Mouse (Mus musculus) lung, embryonic 15.5 days (tissue): ENCODE results near the gene Eomes. TPM values are rescaled to one million over a fixed set of nuclear protein-coding genes. Genes with fewer than 3 reads are reported as not detected.
A peak's percentile ranks its signal among the peaks of the same experiment; 100 is the strongest.

ENCODE experiments used
- ATAC-seq: fragments of 200-750 bp; cut with Nextera tagmentation; 2 replicates; pipeline ENCODE4 v1.8.0; 2017; ENCODE audit warnings: moderate number of reproducible peaks, borderline replicate concordance; ENCODE audit not compliant: low FRiP score, low TSS enrichment; ENCODE audit errors: extremely low read depth
- H3K27ac ChIP-seq: fragments of 300-500 bp; sonication (generic); 2 replicates; pipeline ENCODE4 v1.5.1; 2015; ENCODE audit warnings: moderate library complexity, mild to moderate bottlenecking, inconsistent platforms
- H3K27me3 ChIP-seq: fragments of 300-500 bp; sonication (generic); 2 replicates; pipeline ENCODE4 v1.6.1; 2015; ENCODE audit warnings: inconsistent platforms
- H3K36me3 ChIP-seq: fragments of 300-500 bp; sonication (generic); 2 replicates; pipeline ENCODE4 v1.6.1; 2015; ENCODE audit warnings: inconsistent platforms
- H3K4me1 ChIP-seq: fragments of 300-500 bp; sonication (generic); 2 replicates; pipeline ENCODE4 v1.6.1; 2015; ENCODE audit warnings: inconsistent platforms
- H3K4me2 ChIP-seq: fragments of 300-500 bp; sonication (generic); 2 replicates; pipeline ENCODE4 v1.6.1; 2015; ENCODE audit warnings: inconsistent platforms, mild to moderate bottlenecking, moderate library complexity
- H3K4me3 ChIP-seq: fragments of 300-500 bp; sonication (generic); 2 replicates; pipeline ENCODE4 v1.5.1; 2015; ENCODE audit warnings: mild to moderate bottlenecking, inconsistent platforms
- H3K9ac ChIP-seq: fragments of 300-500 bp; sonication (generic); 2 replicates; pipeline ENCODE4 v1.6.1; 2015; ENCODE audit warnings: inconsistent platforms
- H3K9me3 ChIP-seq: fragments of 300-500 bp; sonication (generic); 2 replicates; pipeline ENCODE4 v1.6.1; 2016; ENCODE audit warnings: inconsistent platforms
- WGBS: fragments of 180-500 bp; shearing (Covaris S2); methylation state at CpG from one replicate; pipeline ENCODE4 v1.1.7; 2015; 5-methylcytosine and 5-hydroxymethylcytosine counted together
- polyA plus RNA-seq: library from polyadenylated mRNA; unstranded; fragments of >200 nt; fragmentation: Nextera tagmentation; extraction: Ambion mirVana; gene quantifications from 2 replicates; pipeline ENCODE4 v1.2.1, GENCODE M21; 2015

Gene Eomes
- polyA plus RNA-seq, 1 experiment from 2014 or later, result not detected

DNA sequence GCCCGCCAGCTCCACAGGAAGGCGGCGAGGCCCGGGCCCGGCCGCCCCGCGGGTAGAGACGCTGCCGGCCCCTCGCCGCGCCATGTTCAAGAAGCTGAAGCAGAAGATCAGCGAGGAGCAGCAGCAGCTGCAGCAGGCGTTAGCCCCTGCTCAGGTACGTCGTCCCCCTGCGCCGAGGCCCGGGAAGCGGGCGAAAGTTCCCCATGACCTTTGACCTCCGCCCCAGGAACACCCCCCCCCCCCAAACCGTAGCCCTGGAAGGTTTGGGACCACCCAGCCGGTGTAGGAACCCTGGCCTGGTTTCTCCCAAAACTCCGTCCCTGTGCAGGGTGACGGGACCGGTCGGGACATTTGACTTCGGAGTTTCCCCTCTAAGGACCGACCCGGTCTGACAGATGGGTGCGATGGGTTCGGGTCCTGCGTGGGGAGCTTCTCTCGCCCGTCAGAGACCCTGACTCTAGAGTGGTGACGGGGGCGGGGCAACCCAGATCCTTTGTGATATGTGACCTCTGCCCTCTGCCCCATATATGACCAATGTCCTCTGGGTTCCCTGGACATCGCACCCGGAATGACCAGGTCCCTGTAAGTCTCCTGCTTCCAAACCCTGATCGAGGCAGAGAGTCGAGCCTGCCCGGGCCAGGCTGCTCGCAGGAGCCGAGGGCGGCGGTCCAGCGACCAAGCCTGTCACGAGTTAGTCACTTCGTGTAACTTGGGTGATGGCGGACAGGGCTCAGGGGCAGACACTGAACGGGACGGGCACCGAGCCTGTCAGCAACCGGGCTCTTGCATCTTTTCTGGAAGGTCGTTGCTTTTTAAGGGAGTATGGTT is 28.6 kb downstream of the Eomes start:
- Histone ChIP-seq H3K27me3 (no peaks in the 10 kb centered on the region), H3K4me2 (peak overlapping the region; percentile 91), H3K4me1 (peaks cover 21% of the 10 kb centered on the region), H3K4me3 (peak overlapping the region; percentile 97), H3K9ac (peak overlapping the region; percentile 94), H3K36me3 (no peaks in the 10 kb centered on the region), H3K27ac (0 out of 2 replicates have a peak overlapping the region, but pooled peaks have one; percentile 37), H3K9me3 (no peaks in the 10 kb centered on the region)
- 1% methylated on average over 54 of the region's 57 CpGs for WGBS
- peak; percentile 56; the same call in 1 of the 2 replicates for ATAC-seq

DNA sequence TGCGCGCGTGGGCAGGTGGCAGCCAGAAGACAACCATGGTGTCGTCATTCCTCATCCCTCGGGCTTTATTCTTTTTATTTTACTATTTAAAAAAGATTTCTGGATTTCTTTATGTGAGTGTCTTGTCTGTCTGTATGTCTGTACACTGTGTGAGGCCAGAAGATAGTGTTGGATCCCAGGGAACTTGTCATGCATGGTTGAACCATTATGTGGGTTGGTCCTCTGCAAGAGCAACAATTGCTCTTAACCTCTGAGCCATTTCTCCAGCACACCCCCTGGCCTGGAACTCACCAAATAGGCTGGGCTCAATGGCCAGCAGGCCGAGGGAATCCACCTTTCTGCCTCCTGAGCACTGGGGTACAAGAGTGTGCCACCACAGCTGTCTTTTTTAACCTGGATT is 29.5 kb downstream of the Eomes start:
- no peaks in the 10 kb centered on the region for H3K36me3 ChIP-seq
- 74% methylated on average over 6 of the region's 6 CpGs for WGBS
- peaks cover 21% of the 10 kb centered on the region for H3K4me1 ChIP-seq
- peak overlapping the region; percentile 91 for H3K4me2 ChIP-seq
- H3K27ac ChIP-seq, result no peak overlapping the region
- no peaks in the 10 kb centered on the region for H3K9me3 ChIP-seq
- H3K9ac ChIP-seq, result peak overlapping the region; percentile 94; the same call in 1 of the 2 replicates
- H3K4me3 ChIP-seq, result peak overlapping the region; percentile 97
- H3K27me3 ChIP-seq, result no peaks in the 10 kb centered on the region
- ATAC-seq, result no peak

GRCm38 (mm10) chr9:118508601-118509000 is 30.6 kb downstream of the Eomes start:
- Histone ChIP-seq H3K27me3 (no peaks in the 10 kb centered on the region), H3K27ac (no peak overlapping the region), H3K36me3 (no peaks in the 10 kb centered on the region), H3K9ac (no peak overlapping the region), H3K4me1 (peaks cover 21% of the 10 kb centered on the region), H3K4me2 (no peak overlapping the region), H3K9me3 (no peaks in the 10 kb centered on the region), H3K4me3 (no peak overlapping the region)
- ATAC-seq, result no peak
- 83% methylated on average over 7 of the region's 7 CpGs for WGBS

- H3K4me2 ChIP-seq, result no peak overlapping the region
- WGBS, result 67% methylated on average over 15 of the region's 15 CpGs
- no peaks in the 10 kb centered on the region for H3K27me3 ChIP-seq
- no peak overlapping the region for H3K9ac ChIP-seq
- H3K4me3 ChIP-seq, result no peak overlapping the region
- peaks cover 21% of the 10 kb centered on the region for H3K4me1 ChIP-seq
- H3K36me3 ChIP-seq, result peaks cover 12% of the 10 kb centered on the region
- no peak for ATAC-seq
- H3K9me3 ChIP-seq, result no peaks in the 10 kb centered on the region
- no peak overlapping the region for H3K27ac ChIP-seq
These were observed 33.1 kb downstream of the Eomes start for GRCm38 (mm10) chr9:118510941-118511690.

- Histone ChIP-seq H3K9ac (no peak overlapping the region), H3K4me3 (no peak overlapping the region), H3K27ac (no peak overlapping the region), H3K4me2 (no peak overlapping the region), H3K27me3 (no peaks in the 10 kb centered on the region), H3K9me3 (no peaks in the 10 kb centered on the region), H3K4me1 (peaks cover 11% of the 10 kb centered on the region), H3K36me3 (peaks cover 17% of the 10 kb centered on the region)
- ATAC-seq, result no peak
- 58% methylated on average over 3 of the region's 3 CpGs for WGBS
These were observed 34.7 kb downstream of the Eomes start for GRCm38 (mm10) chr9:118512681-118513233.

GRCm38 (mm10) chr9:118515476-118515875 is 37.5 kb downstream of the Eomes start:
- WGBS, result 82% methylated on average over 6 of the region's 6 CpGs
- Histone ChIP-seq H3K4me3 (no peak overlapping the region), H3K27me3 (no peaks in the 10 kb centered on the region), H3K4me2 (no peak overlapping the region), H3K9me3 (no peaks in the 10 kb centered on the region), H3K27ac (no peak overlapping the region), H3K9ac (no peak overlapping the region), H3K36me3 (peaks cover 17% of the 10 kb centered on the region), H3K4me1 (peaks cover 19% of the 10 kb centered on the region)
- no peak for ATAC-seq

DNA sequence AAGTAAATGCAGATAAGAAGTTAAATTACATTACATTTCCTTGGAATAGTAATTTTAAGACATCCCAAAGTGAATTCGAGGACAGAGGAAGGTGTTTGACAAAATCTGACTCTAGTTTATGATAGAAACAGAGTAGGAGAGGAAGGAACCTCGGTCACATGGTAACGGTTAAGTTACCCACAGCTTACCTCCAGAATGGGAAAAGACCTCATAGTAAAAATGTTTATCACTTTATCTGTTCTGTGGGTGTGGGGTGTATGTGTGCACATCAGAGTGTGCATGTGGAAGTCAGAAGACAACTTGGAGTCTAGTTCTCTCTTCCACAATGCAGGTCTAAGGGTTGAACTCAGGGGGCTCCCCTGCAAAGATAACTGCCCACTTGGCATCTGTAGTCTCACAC is 38.1 kb downstream of the Eomes start:
- Histone ChIP-seq H3K9me3 (no peaks in the 10 kb centered on the region), H3K9ac (no peak overlapping the region), H3K36me3 (peaks cover 17% of the 10 kb centered on the region), H3K4me2 (no peak overlapping the region), H3K4me3 (no peak overlapping the region), H3K4me1 (peaks cover 25% of the 10 kb centered on the region), H3K27ac (no peak overlapping the region), H3K27me3 (no peaks in the 10 kb centered on the region)
- 85% methylated on average over 3 of the region's 3 CpGs for WGBS
- ATAC-seq, result no peak

DNA sequence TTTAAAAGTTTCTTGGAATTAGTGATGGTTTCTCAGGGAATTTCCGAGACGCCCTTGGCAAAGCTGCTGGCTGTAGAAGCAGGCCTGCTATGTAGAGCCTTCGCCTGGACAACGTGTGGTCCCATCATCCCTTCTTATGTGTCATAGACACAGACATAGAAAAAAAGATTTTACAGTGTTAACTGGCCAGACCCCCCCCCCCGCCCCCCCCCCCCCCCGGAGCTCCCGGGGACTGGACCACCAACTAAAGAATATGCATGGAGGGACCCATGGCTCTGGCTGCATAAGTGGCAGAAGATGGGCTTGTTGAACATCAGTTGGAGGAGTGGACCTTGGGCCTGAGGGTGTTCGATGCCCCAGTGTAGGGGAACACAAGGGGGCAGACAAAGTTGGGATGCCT is 39.6 kb downstream of the Eomes start:
- no peaks in the 10 kb centered on the region for H3K9me3 ChIP-seq
- no peak overlapping the region for H3K27ac ChIP-seq
- H3K9ac ChIP-seq, result no peak overlapping the region
- WGBS, result 75% methylated on average over 6 of the region's 8 CpGs
- H3K4me1 ChIP-seq, result peaks cover 23% of the 10 kb centered on the region
- no peak overlapping the region for H3K4me2 ChIP-seq
- H3K36me3 ChIP-seq, result peaks cover 20% of the 10 kb centered on the region
- no peaks in the 10 kb centered on the region for H3K27me3 ChIP-seq
- no peak overlapping the region for H3K4me3 ChIP-seq
- no peak for ATAC-seq

DNA sequence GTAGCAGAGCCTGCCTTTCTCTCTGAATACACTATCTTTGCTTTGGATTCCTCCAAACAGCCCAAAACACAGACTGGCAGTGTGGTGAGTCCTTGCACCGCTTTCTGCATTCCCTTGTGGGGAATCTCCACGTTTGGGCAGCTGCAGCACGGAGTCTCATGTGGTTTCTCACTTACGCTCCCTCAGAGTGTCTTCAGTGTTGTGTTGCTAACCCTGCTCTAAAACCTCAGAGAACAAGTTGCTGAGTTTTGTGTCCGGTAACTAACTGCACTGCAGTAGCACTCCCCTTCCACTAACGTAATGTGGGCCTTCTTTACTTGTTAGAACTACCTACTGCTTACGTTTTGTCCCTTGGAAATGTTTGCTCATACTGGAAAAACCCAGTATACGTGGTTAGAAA is 41.1 kb downstream of the Eomes start:
- Histone ChIP-seq H3K4me3 (no peak overlapping the region), H3K4me1 (peaks cover 23% of the 10 kb centered on the region), H3K9me3 (no peaks in the 10 kb centered on the region), H3K27me3 (no peaks in the 10 kb centered on the region), H3K36me3 (peaks cover 21% of the 10 kb centered on the region), H3K9ac (no peak overlapping the region), H3K27ac (no peak overlapping the region), H3K4me2 (no peak overlapping the region)
- ATAC-seq, result no peak
- WGBS, result 63% methylated on average over 8 of the region's 8 CpGs

GRCm38 (mm10) chr9:118520011-118520410 is 42.0 kb downstream of the Eomes start:
- WGBS, result 23% methylated on average over 8 of the region's 8 CpGs
- no peak overlapping the region for H3K4me3 ChIP-seq
- H3K4me1 ChIP-seq, result peaks cover 23% of the 10 kb centered on the region
- H3K27me3 ChIP-seq, result no peaks in the 10 kb centered on the region
- H3K27ac ChIP-seq, result no peak overlapping the region; the same call in 1 of the 2 replicates
- peaks cover 23% of the 10 kb centered on the region for H3K36me3 ChIP-seq
- ATAC-seq, result peak; percentile 42; the same call in 1 of the 2 replicates
- no peaks in the 10 kb centered on the region for H3K9me3 ChIP-seq
- H3K9ac ChIP-seq, result no peak overlapping the region
- H3K4me2 ChIP-seq, result peak overlapping the region; percentile 5; the same call in 1 of the 2 replicates

- H3K27me3 ChIP-seq, result no peaks in the 10 kb centered on the region
- H3K4me3 ChIP-seq, result no peak overlapping the region
- H3K4me1 ChIP-seq, result peaks cover 23% of the 10 kb centered on the region
- no peak overlapping the region for H3K27ac ChIP-seq
- no peaks in the 10 kb centered on the region for H3K9me3 ChIP-seq
- H3K4me2 ChIP-seq, result no peak overlapping the region
- peaks cover 25% of the 10 kb centered on the region for H3K36me3 ChIP-seq
- ATAC-seq, result no peak
- WGBS, result 16% methylated on average over 3 of the region's 3 CpGs
- H3K9ac ChIP-seq, result no peak overlapping the region
These were observed 42.8 kb downstream of the Eomes start for GRCm38 (mm10) chr9:118520858-118521257.

DNA sequence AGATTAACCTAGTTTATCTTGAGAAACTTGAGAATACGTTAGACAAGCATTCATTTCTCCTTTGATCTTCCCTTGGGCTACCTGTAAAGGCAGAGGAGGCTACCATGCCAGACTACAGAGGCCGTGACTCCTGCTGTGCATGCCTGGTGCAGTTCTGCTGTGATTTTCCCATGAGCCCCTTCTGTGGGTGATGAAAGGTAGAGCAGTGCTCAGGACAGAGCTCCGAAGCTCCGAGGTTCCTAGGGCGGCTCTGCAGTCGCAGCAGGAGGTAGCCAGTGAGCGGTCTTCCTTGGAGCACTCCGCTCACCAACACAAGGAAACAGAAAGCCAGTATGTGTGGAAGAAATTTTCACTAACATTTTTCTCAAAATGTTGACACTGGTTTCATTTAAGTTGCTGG is 43.6 kb downstream of the Eomes start:
- Histone ChIP-seq H3K27ac (no peak overlapping the region), H3K4me1 (peaks cover 23% of the 10 kb centered on the region), H3K9ac (no peak overlapping the region), H3K27me3 (no peaks in the 10 kb centered on the region), H3K4me2 (no peak overlapping the region), H3K36me3 (peaks cover 25% of the 10 kb centered on the region), H3K4me3 (no peak overlapping the region), H3K9me3 (no peaks in the 10 kb centered on the region)
- 84% methylated on average over 8 of the region's 8 CpGs for whole genome bisulfite sequencing
- ATAC-seq, result no peak
